Mouse (Mus musculus): ENCODE data around the gene Cyp4x1.

DNA sequence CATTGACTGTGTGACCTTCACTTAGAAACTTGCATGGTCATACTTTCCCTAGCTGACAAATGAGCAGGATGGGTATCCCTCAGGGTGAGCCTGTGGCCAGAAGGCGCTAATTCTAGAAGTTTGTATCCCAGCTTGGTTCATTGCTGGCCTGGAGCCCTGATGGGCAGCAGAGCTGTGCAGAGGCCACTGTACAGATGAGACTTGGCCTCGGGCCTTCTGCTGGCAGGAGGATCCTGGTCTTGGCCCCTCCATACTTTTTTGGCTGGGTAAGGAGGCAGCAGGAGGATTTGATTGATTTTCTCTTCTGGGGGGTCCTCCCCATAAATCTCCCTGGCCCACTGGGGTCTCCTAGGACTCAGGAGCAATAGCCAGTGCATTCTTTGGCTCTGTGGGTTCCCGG lies 51.0 kb downstream of the Cyp4x1 start:
- TF ChIP-seq CTCF (IDR thresholded peaks at IDR 0.05; ENCODE audit: insufficient read depth, low read depth, low read length) = no peak
- TF ChIP-seq POLR2A (IDR thresholded peaks at IDR 0.05; ENCODE audit: insufficient read depth, low read depth, low read length) = no peak

Measured in olfactory bulb, adult 2 months (tissue).